Mouse (Mus musculus) hematopoietic stem cell, adult 5-6 weeks (primary cell): ENCODE measurements around the gene Mtmr10. TPM values are rescaled to one million over a fixed set of nuclear protein-coding genes. Genes with fewer than 3 reads are reported as not detected.

Experiments
- ATAC-seq, 2 experiments: fragments of 125-278 bp in 1 of 2; replicated peaks in 1 of 2; 2 replicates each; pipeline ENCODE4 v1.8.0; 2016 to 2017; ENCODE audit warnings: inconsistent platforms in 2 of 2, mild to moderate bottlenecking in 2 of 2, moderate number of reproducible peaks in 2 of 2, low read depth in 1 of 2, moderate TSS enrichment in 1 of 2; ENCODE audit not compliant: low FRiP score in 2 of 2, poor library complexity in 2 of 2, severe bottlenecking in 2 of 2, insufficient read depth in 1 of 2, low TSS enrichment in 1 of 2
- total RNA-seq: library from RNA; stranded (forward); fragments of 172-1452, 232-1000 nt; gene quantifications from 2 replicates; pipeline ENCODE4 v1.2.3, GENCODE M21; 2017

Mtmr10 gene
- 3.4 and 4.3 TPM in 2 replicates for total RNA-seq

GRCm38 (mm10) chr7:64287414-64288091, at the start of gene Mtmr10:
Gene Mtmr10 (plus strand): TSS chr7:64287653.
- ATAC-seq = peak; percentile 98 to 99

DNA sequence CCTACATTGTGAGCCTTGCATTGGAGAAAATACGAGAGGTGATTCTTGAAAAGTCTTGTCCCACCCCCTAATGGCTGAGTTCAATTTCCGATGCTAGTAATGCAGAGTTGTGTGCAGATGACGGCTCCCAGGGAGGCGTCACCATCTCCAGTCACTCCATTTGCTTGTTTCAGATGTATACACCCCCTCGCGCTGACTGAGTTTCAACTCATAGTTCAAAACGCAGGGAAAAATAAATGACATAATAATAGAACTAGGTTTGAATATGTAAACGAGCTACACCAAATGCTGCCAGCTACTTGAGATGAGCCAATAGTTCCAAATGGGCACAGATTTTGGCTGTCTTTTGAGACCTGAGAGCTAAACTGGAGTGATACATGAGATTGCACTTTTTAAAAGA, 49.7 kb upstream of the Mtmr10 start:
- no peak for ATAC-seq

DNA sequence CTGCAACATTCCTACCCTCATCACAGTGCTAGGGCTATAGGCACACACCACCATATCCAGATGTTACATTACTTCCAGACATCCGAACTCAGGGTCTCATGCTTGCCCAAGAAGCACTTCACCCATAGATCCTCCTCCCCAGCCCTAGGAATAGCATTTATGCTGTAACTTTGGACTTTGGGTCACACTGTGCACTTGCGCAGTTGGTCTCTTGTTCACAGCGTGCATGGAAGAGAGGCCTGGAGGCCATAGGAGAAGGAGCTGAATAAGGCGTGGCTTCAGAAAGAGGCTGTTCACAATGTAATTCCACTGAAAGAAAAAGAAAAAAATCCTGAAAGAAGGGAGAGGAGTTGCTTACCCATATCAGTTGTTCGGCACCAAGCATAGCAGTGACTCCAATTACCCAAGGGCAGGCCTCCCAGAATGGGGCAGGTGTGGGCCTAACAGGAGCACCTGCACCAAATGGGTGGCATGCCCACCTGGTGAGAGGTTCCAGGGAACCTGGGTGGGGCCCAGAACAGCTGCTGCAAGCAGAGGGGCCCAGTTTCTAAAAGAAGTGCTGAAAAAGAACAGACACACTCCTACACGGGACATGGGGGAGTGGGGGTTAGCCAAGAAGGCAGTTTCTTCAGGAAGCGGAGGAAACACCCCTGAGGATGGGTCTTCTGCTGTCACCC, 48.9 kb upstream of the Mtmr10 start:
- no peak for ATAC-seq

GRCm38 (mm10) chr7:64239138-64239805, 48.2 kb upstream of the Mtmr10 start:
- no peak for ATAC-seq

- no peak for ATAC-seq
Observed at GRCm38 (mm10) chr7:64239806-64240315, 47.6 kb upstream of the Mtmr10 start.

GRCm38 (mm10) chr7:64242424-64242823, 45.0 kb upstream of the Mtmr10 start:
- ATAC-seq = no peak

GRCm38 (mm10) chr7:64244371-64244770, 43.1 kb upstream of the Mtmr10 start:
- ATAC-seq = no peak

DNA sequence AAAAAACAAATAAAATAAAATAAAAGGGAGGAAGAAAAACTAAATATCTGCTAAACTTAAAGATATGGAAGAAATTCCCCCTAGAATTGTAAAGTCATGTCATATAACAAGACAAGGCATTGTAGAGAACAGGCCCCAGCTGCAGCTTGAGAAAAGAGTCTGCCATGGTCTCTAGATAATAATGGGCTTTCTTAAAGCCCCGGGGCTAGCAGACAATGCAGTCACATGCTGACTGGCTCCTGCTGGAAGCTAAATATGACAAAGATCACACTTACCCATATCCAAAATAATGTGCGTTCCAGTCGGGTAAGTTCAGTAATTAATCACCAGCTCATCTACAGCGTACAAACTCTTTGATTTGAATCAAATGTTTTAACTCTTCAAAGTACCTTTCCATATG, 40.7 kb upstream of the Mtmr10 start:
- no peak for ATAC-seq

DNA sequence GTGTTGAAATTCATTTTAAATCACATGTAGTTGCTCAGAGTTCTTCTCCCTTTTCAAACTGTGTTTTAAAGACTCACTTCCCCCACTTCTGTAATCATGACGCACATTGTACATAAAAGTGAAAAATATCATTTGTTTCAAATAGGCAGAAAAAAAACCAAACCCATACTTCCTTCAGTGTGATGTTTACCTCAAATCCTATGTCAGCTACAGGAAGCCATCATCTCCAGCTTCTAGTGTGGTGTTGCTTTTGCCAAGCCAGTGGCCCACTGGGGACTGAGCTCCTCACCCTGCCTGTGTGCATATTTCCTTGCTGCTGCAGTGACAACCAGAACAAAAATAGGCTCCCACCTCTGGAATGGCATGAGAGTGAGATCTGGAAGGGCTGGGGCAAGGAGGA, 39.1 kb upstream of the Mtmr10 start:
- peak; percentile 53 to 61 for ATAC-seq

GRCm38 (mm10) chr7:64249715-64250114, 37.7 kb upstream of the Mtmr10 start:
- ATAC-seq = peak; percentile 37 to 52; a peak in 2 of 4 replicates

DNA sequence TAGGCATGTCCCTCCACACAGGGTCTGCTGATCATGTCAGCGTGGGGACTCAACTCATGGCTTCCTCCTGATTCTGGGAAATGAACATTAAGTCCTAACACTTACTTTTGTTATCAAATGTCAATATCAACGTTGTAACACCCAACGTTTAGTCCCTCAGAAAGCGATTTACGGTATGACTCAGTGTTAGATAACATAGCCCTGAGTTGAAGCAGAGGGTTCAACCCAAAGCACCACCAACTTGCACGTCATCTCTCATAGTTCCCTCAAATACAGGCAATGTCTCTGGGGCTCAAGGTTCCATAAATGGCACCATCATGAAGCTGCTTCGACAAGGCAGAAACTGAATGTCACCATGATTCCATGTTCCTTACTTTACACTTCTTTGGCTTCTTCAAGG, 37.0 kb upstream of the Mtmr10 start:
- ATAC-seq = no peak

GRCm38 (mm10) chr7:64253736-64254135, 33.7 kb upstream of the Mtmr10 start:
- ATAC-seq = no peak

- no peak for ATAC-seq
Observed at GRCm38 (mm10) chr7:64265502-64266279, 21.8 kb upstream of the Mtmr10 start.

GRCm38 (mm10) chr7:64266587-64266986, 20.9 kb upstream of the Mtmr10 start:
- no peak for ATAC-seq

DNA sequence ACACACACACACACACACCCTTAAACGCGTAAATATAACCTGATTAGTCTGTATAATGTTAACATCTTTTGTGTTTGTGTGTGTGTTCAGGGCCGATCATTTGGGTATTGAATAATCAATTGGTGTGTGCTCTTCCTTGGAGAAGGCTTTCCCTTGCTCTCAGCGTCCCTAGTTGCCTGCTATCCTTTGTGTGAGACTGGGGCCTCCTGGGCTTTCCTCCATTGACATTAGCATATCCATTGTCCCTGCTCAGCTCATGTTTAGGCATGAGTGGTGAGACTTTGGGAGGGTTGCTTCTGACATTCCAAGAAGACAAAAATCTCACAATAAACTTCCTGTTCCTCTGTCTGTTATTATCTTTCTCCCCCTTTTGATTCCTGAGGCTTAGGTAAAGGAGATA, 15.5 kb upstream of the Mtmr10 start:
- ATAC-seq = no peak

GRCm38 (mm10) chr7:64275518-64275917, 11.9 kb upstream of the Mtmr10 start:
- no peak for ATAC-seq

DNA sequence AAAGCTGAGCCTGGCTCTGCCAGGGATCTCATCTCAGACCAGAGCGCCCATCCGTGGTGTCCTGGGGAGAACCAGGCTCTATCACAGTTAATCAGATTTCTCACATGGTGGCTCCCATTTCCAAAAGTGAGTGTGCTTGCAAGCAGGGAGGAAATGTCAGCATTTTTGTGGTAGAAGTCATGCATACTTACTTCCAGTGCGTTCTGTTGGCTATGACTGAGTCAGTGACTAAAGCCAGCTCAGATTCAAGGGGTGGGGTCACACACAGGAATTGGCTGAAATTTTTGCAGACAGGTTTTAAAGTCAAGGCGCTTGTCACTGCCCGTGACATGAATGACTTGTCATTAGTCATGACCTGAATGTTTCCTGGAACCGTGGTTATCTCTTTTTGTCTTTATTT, 10.5 kb upstream of the Mtmr10 start:
- no peak for ATAC-seq

DNA sequence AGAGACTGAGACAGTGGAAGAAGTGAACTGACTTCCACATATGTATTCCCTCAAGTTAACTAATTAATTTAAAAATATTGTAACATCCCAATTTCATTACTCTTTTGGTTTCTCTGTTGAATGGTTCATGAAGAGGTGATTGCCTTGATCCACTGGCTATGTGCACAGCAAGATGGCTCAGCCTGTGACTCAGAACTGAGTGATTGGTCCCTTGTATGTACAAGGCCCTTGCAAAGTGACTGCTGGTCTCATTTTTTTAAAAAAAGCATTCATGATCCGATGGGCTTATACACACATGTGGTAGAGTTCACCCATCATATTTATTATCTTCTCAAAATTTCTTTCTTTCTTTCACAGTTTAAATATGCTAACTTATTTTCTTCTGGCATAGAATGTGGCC, 8.9 kb upstream of the Mtmr10 start:
- no peak for ATAC-seq
